Mouse (Mus musculus) cerebellum, adult 18-20 months (tissue): ENCODE data around the gene Lonp2.

Source experiments
- DNase-seq, 2 experiments: peaks; one replicate each; pipeline ENCODE4 v3.0.0; 2021

The Lonp2 gene

GRCm38 (mm10) chr8:86623911-86624731 is at the start of gene Lonp2:
Gene Lonp2, plus strand, starts transcription at chr8:86624043.
- peak; percentile 97 to 98 for DNase-seq

GRCm38 (mm10) chr8:86577547-86577946 is 46.3 kb upstream of the Lonp2 start:
- peak in 1 of 2 experiments; percentile 22 for DNase-seq

DNA sequence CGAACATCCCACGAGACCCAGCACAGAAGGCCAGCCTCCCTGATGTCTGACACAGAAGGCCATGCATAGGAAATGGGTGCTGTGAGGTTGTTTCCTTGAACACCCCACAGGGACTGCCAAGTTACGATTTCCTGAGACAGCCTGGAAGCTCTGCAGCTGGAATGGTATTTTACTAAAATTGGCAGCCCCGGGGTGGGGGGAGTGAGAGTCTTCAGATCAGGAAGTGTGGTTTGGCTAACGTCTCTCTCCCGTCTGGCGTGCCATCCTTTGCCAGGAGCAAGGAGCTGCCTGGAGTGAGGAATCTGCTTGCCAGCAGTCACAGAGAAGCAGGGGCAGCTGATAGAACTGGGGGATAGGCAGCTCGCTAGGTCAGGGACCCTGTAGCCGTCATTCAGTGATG is 45.8 kb upstream of the Lonp2 start:
- peak; percentile 91 to 94 for DNase-seq

- peak; percentile 54 to 67 for DNase-seq
Observed at GRCm38 (mm10) chr8:86578693-86579092, 45.1 kb upstream of the Lonp2 start.

GRCm38 (mm10) chr8:86580458-86580857 is 43.4 kb upstream of the Lonp2 start, which contains the start of gene Abcc12:
Gene Abcc12, minus strand, starts transcription at chr8:86580686.
- peak; percentile 22 to 29 for DNase-seq

- peak; percentile 55 to 58 for DNase-seq
Observed at GRCm38 (mm10) chr8:86581921-86582331, 41.9 kb upstream of the Lonp2 start.

GRCm38 (mm10) chr8:86585118-86585517 is 38.7 kb upstream of the Lonp2 start:
- DNase-seq, result peak; percentile 93 to 95

GRCm38 (mm10) chr8:86585532-86585931 is 38.3 kb upstream of the Lonp2 start:
- DNase-seq, result peak; percentile 87 to 91

- DNase-seq, result peak in 1 of 2 experiments; percentile 22
Observed at GRCm38 (mm10) chr8:86586058-86586457, 37.8 kb upstream of the Lonp2 start.

GRCm38 (mm10) chr8:86586642-86587041 is 37.2 kb upstream of the Lonp2 start:
- DNase-seq, result no peak

DNA sequence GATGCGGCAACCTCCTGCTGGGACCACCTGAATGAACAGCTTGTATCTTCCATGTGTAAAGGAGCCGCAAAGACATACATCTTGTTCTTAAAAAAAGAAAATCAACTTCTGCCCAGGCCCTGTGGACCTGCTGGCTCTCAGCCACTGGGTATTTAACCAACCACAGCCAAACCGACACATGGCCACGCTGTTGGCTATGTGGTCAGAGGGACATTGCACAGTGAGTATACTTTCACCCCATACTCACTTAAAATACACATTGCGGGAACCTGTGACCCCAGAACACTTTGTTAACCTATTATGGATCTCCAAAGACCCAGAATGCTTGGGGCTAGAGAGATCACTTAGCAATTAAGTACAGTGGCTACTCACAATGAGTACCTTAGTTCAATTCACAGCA is 35.5 kb upstream of the Lonp2 start:
- no peak for DNase-seq

DNA sequence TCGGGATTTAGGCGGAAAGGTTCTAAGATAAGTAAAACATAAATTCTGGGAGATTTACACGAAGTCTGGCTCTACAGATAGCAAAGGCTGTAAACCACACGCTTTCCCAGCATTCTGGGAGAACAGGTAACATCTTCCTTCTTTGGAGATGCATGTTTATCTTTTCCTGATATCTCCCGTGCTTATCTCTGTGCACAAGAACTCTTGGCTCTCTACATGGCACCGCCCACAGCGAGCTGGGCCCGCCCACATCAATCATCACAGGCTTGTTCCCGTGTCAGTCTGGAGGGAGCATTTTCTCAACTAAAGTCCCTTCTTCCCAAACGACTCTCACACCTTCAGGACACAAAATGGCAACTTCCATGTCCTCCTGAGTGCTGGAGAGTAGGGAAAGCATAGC is 30.7 kb upstream of the Lonp2 start:
- DNase-seq, result no peak

GRCm38 (mm10) chr8:86594159-86594796 is 29.6 kb upstream of the Lonp2 start:
- DNase-seq, result no peak

DNA sequence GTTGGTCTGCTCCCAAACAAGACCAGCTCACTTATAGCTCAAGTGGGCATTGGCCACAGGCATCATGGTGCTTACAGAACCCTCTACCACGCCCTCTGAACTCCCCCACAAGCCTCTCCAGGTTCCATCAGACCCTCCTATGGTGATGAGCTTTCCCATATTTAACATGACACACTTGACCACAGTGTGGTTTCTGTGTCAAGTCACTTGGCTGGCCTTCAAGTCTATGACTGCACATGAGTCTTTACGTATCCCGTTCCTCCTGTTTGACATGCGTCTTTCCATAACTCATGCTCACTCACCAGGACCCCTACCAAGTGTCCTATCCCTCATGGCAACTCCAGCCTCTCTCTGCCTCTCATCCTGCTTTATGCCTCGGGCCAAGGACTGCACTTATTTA is 28.2 kb upstream of the Lonp2 start:
- DNase-seq, result no peak

DNA sequence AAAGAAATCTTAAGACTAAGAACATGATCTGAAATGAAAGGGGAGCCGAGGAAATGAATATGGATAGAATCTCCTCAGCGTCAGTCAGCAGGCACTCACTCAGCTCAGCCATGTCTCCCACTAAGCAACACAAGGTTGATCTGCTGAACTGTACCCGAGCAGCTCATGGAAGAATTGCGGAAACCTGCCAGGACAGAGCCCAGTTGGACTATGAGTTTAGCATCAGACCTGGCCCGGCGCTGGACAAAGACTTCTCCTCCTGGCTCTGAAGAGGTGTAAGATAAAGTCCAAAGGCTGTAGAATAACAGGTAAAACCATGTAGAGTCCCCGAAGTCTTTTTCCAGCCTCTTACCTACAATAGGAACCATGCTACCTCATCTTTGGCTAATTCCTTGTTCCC is 26.2 kb upstream of the Lonp2 start:
- DNase-seq, result no peak

DNA sequence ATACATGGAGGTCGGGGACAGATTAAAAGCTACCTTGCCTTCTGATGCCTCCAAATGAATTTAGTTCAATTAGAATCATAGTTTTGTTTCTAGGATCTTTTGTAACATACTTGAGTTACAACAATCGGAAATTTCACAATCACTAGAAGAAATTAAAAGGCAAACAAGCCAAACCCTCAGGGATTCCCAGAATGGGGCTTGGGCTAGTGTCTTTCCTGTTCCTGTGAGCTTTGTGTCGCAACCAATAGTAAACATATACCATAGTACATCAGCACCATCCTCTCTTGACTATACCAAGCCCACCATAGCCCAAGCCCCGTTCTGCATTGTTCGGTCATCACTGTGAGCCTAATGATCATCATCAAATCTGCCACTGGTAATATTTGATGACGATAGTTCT is 24.5 kb upstream of the Lonp2 start:
- no peak for DNase-seq

- DNase-seq, result no peak
Observed at GRCm38 (mm10) chr8:86600311-86600710, 23.5 kb upstream of the Lonp2 start.

- no peak for DNase-seq
Observed at GRCm38 (mm10) chr8:86603174-86603573, 20.7 kb upstream of the Lonp2 start.

DNA sequence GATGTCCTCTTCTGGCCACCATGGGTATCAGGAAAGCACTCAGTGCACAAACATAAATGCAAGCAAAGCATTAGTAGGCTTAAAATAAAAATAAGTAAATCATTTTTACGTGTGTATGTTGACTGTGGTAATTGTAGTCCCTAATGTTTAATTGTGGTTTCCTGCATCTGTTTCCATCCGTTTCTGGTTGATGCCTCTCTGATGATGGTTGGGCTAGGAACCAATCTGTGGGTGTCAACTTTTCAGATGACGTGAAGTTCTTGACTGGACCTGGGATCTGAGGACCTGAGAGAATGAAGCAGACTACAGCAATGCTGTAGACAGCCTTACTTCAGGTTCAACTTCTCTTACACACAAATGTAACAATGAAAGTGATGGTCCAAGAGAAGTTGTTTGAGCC is 19.2 kb upstream of the Lonp2 start:
- no peak for DNase-seq

GRCm38 (mm10) chr8:86613798-86614197 is 10.0 kb upstream of the Lonp2 start:
- DNase-seq, result no peak

GRCm38 (mm10) chr8:86615095-86615769 is 8.6 kb upstream of the Lonp2 start:
- DNase-seq, result no peak

DNA sequence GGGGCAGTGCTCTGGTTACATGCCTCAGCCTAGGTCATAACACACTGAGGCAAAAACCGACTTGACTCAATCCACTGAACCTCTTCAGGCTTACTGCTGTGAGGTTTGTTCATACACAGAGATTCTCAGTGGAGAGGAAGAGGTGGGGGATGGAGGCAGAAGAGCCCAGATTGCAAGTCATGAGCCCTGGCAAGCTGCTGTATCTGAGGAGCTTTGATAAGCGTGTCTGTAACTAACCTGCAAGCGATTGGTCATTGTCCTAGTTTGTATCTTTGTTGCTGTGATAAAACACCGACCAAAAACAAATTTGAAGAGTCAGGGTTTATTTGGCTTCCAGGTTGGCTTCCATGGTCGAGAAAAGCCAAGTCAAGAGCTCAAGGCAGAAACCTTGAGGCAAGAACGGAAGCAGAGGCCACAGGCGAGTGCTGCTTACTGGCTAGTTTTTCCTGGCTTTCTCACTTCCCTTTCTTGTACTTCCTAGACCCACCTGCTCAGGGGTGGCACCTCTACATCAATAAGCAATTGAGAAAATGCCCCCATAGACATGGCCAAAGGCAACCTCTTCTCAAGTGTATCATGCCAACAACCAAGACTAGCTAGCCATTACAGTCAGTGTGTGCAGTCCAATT is 6.0 kb upstream of the Lonp2 start:
- no peak for DNase-seq

DNA sequence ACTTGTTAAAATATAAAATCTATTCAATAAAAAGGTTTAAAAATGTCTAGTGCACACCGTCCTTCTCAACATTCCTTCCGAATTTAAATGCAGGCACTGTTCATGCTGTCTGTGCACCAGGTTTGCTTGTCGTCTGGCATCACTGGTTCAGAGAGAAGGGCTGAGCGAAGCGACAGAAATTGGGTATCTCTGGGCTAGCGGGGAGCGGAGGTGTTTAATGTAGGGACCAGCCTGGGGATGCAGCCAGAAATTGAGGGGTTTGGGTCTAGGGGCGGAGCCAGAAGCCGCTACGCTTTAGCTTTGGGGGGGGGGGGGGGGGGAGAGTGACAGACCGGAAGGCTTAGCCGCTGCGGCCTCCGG is 312 bp upstream of the Lonp2 start:
- DNase-seq, result no peak
